Mouse (Mus musculus) limb, embryonic 14.5 days (tissue): ENCODE measurements around the gene Gbe1. TPM values are rescaled to one million over a fixed set of nuclear protein-coding genes. Genes with fewer than 3 reads are reported as not detected.

ENCODE experiments used
- ATAC-seq: fragments of 200-750 bp; cut with Nextera tagmentation; 2 replicates; pipeline ENCODE4 v1.8.0; 2017; ENCODE audit warnings: low read depth, moderate number of reproducible peaks, moderate TSS enrichment; ENCODE audit not compliant: low FRiP score
- DNase-seq: peaks from one replicate; pipeline ENCODE4 v3.0.0-alpha.2; 2015; ENCODE audit warnings: low spot score
- H3K27ac ChIP-seq: fragments of 300-500 bp; sonication (generic); replicated peaks from 2 replicates; pipeline ENCODE4 v1.5.1; 2014; ENCODE audit warnings: low read depth, mild to moderate bottlenecking, low read length, moderate library complexity, mixed read lengths
- H3K27me3 ChIP-seq: fragments of 300-500 bp; sonication (generic); 2 replicates; pipeline ENCODE4 v1.6.1; 2014; ENCODE audit warnings: low read length, mixed read lengths; ENCODE audit not compliant: control insufficient read depth, insufficient read depth
- H3K36me3 ChIP-seq: fragments of 300-500 bp; sonication (generic); 2 replicates; pipeline ENCODE4 v1.6.1; 2014; ENCODE audit warnings: mild to moderate bottlenecking, low read length, moderate library complexity, mixed read lengths; ENCODE audit not compliant: control insufficient read depth, insufficient read depth
- H3K4me1 ChIP-seq: fragments of 300-500 bp; sonication (generic); 2 replicates; pipeline ENCODE4 v1.6.1; 2014; ENCODE audit warnings: antibody characterized with exemption, low read length, mixed read lengths; ENCODE audit not compliant: control insufficient read depth, insufficient read depth
- H3K4me2 ChIP-seq: fragments of 300-500 bp; sonication (generic); replicated peaks from 2 replicates; pipeline ENCODE4 v1.6.1; 2014; ENCODE audit warnings: low read depth, mild to moderate bottlenecking, low read length, moderate library complexity; ENCODE audit not compliant: severe bottlenecking
- H3K4me3 ChIP-seq: fragments of 300-500 bp; sonication (generic); replicated peaks from 2 replicates; pipeline ENCODE4 v1.5.1; 2014; ENCODE audit warnings: low read length
- H3K9ac ChIP-seq: fragments of 300-500 bp; sonication (generic); 2 replicates; pipeline ENCODE4 v1.6.1; 2014; ENCODE audit warnings: mild to moderate bottlenecking, low read depth, low read length, moderate library complexity; ENCODE audit not compliant: severe bottlenecking
- H3K9me3 ChIP-seq: fragments of 300-500 bp; sonication (generic); 2 replicates; pipeline ENCODE4 v1.6.1; 2016; ENCODE audit warnings: low read length; ENCODE audit not compliant: control insufficient read depth
- POLR2A ChIP-seq: fragments of 200-500 bp; IDR thresholded peaks from 2 replicates; pipeline ENCODE4 v1.8.0; 2012; ENCODE audit warnings: inconsistent platforms, mild to moderate bottlenecking, moderate library complexity, borderline replicate concordance; ENCODE audit not compliant: insufficient read depth, insufficient read length; ENCODE audit errors: extremely low read depth
- WGBS: fragments of 180-500 bp; shearing (Covaris S2); extraction: QIAGEN DNeasy Blood & Tissue Kit; methylation state at CpG from one replicate; pipeline ENCODE4 v1.1.7; 2014; 5-methylcytosine and 5-hydroxymethylcytosine counted together
- polyA plus RNA-seq, 2 experiments: library from polyadenylated mRNA; depleted of rRNA in 1 of 2; stranded (reverse) in 1 of 2; unstranded in 1 of 2; fragments of >200 nt; fragmentation: Nextera tagmentation in 1 of 2; extraction: Ambion mirVana in 1 of 2; gene quantifications; 2 replicates each; pipeline versions ENCODE4 v1.2.1 to v1.2.3; 2012 to 2014

Gbe1 gene
- polyA plus RNA-seq, 2 experiments = 7.0 to 14.1 TPM

- no peak overlapping the region for H3K4me2 ChIP-seq
- H3K4me3 ChIP-seq = no peak overlapping the region
- H3K9ac ChIP-seq = no peak overlapping the region
- H3K36me3 ChIP-seq = no peaks in the 10 kb centered on the region
- DNase-seq (no peak), ATAC-seq (no peak)
- WGBS = 92% methylated on average over 6 of the region's 6 CpGs
- H3K27me3 ChIP-seq = no peaks in the 10 kb centered on the region
- H3K4me1 ChIP-seq = no peaks in the 10 kb centered on the region
- no peak for TF ChIP-seq POLR2A
- H3K27ac ChIP-seq = no peak overlapping the region
- no peaks in the 10 kb centered on the region for H3K9me3 ChIP-seq
These were observed 5.6 kb downstream of the Gbe1 start for GRCm38 (mm10) chr16:70319388-70319787.

- DNase-seq = peak; percentile 14
- Histone ChIP-seq H3K27me3 (no peaks in the 10 kb centered on the region), H3K4me1 (no peaks in the 10 kb centered on the region), H3K27ac (no peak overlapping the region), H3K9ac (no peak overlapping the region), H3K4me3 (no peak overlapping the region), H3K36me3 (no peaks in the 10 kb centered on the region), H3K4me2 (no peak overlapping the region), H3K9me3 (no peaks in the 10 kb centered on the region)
- no peak for TF ChIP-seq POLR2A
- WGBS = 67% methylated on average over 10 of the region's 10 CpGs
- ATAC-seq = no peak
These were observed 7.0 kb downstream of the Gbe1 start for GRCm38 (mm10) chr16:70320612-70321280.

GRCm38 (mm10) chr16:70326339-70326948 is 12.7 kb downstream of the Gbe1 start:
- ATAC-seq = no peak
- Histone ChIP-seq H3K4me3 (no peak overlapping the region), H3K36me3 (no peaks in the 10 kb centered on the region), H3K27ac (no peak overlapping the region), H3K9ac (no peak overlapping the region), H3K27me3 (no peaks in the 10 kb centered on the region), H3K4me2 (no peak overlapping the region), H3K4me1 (no peaks in the 10 kb centered on the region), H3K9me3 (no peaks in the 10 kb centered on the region)
- no peak for DNase-seq
- no peak for TF ChIP-seq POLR2A
- 86% methylated on average over 9 of the region's 9 CpGs for WGBS

GRCm38 (mm10) chr16:70328566-70328965 is 14.8 kb downstream of the Gbe1 start:
- ATAC-seq (no peak), DNase-seq (no peak)
- Histone ChIP-seq H3K27ac (no peak overlapping the region), H3K4me2 (no peak overlapping the region), H3K4me1 (no peaks in the 10 kb centered on the region), H3K36me3 (no peaks in the 10 kb centered on the region), H3K9me3 (no peaks in the 10 kb centered on the region), H3K4me3 (no peak overlapping the region), H3K27me3 (no peaks in the 10 kb centered on the region), H3K9ac (no peak overlapping the region)
- WGBS = 62% methylated on average over 6 of the region's 6 CpGs
- no peak for TF ChIP-seq POLR2A

GRCm38 (mm10) chr16:70329036-70329435 is 15.3 kb downstream of the Gbe1 start:
- Histone ChIP-seq H3K27me3 (no peaks in the 10 kb centered on the region), H3K4me3 (no peak overlapping the region), H3K4me2 (no peak overlapping the region), H3K27ac (no peak overlapping the region), H3K9me3 (no peaks in the 10 kb centered on the region), H3K9ac (no peak overlapping the region), H3K36me3 (no peaks in the 10 kb centered on the region), H3K4me1 (no peaks in the 10 kb centered on the region)
- TF ChIP-seq POLR2A = no peak
- no peak for ATAC-seq
- 43% methylated on average over 10 of the region's 10 CpGs for WGBS
- no peak for DNase-seq

- TF ChIP-seq POLR2A = no peak
- Histone ChIP-seq H3K4me3 (no peak overlapping the region), H3K27me3 (no peaks in the 10 kb centered on the region), H3K27ac (no peak overlapping the region), H3K9ac (no peak overlapping the region), H3K36me3 (no peaks in the 10 kb centered on the region), H3K4me2 (no peak overlapping the region), H3K9me3 (no peaks in the 10 kb centered on the region), H3K4me1 (no peaks in the 10 kb centered on the region)
- 45% methylated on average over 6 of the region's 6 CpGs for WGBS
- DNase-seq = no peak
- no peak for ATAC-seq
These were observed 15.7 kb downstream of the Gbe1 start for GRCm38 (mm10) chr16:70329471-70329870.
